Mouse (Mus musculus) olfactory bulb, adult 2 months (tissue): ENCODE measurements around the gene Bzw2.

Experiments used
- CTCF ChIP-seq: fragments of 200-500 bp; IDR thresholded peaks from 2 replicates; pipeline ENCODE4 v1.5.1; 2012; ENCODE audit warnings: low read depth, mild to moderate bottlenecking, low read length, moderate library complexity; ENCODE audit not compliant: insufficient read depth
- POLR2A ChIP-seq: fragments of 200-500 bp; IDR thresholded peaks from 2 replicates; pipeline ENCODE4 v1.6.1; 2012; ENCODE audit warnings: mild to moderate bottlenecking, low read depth, low read length, moderate library complexity; ENCODE audit not compliant: insufficient read depth

GRCm38 (mm10) chr12:36095371-36095880 lies 62.5 kb downstream of the Bzw2 start:
- TF ChIP-seq CTCF: no peak
- no peak for TF ChIP-seq POLR2A
